Mouse (Mus musculus) liver, adult 2 months (tissue): ENCODE results near the gene Crebrf.

Source experiments
- CTCF ChIP-seq: fragments of 200-500 bp; IDR thresholded peaks from 2 replicates; pipeline ENCODE4 v1.5.1; 2011; ENCODE audit warnings: low read depth, low read length, control low read depth
- POLR2A ChIP-seq: fragments of 200-500 bp; IDR thresholded peaks from 2 replicates; pipeline ENCODE4 v1.6.1; 2011; ENCODE audit warnings: low read length, control low read depth; ENCODE audit not compliant: insufficient read depth; ENCODE audit errors: extremely low read depth

GRCm38 (mm10) chr17:26671268-26671667, 44.2 kb upstream of the Crebrf start:
- TF ChIP-seq CTCF (no peak), POLR2A (no peak)
